Mouse (Mus musculus): ENCODE measurements around the gene Enho.

DNA sequence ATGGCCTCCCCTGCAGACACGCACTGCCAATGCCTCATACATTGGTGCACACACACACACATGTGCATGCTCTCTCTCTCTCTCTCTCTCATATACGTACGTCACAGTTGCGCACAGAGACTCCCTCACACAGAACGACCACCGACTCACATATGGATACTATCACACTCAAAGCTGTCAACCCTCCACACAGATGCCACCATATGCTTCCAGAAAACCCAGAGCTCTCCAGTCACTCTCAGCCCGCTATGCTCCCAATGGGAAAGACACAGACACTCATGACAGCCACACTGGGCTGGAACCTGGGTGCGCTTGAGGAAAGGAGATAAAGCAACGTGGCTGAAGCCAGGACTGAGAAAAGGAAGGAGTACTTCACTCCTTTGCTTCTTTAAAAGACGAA is 41.8 kb upstream of the Enho start:
- TF ChIP-seq CTCF (IDR thresholded peaks at IDR 0.05; ENCODE audit: low read depth), result no peak
- TF ChIP-seq EP300 (IDR thresholded peaks at IDR 0.05; ENCODE audit: low read depth), result no peak
